10 mouse cellular contexts compared by ENCODE assay signal in the genomic region with DNA sequence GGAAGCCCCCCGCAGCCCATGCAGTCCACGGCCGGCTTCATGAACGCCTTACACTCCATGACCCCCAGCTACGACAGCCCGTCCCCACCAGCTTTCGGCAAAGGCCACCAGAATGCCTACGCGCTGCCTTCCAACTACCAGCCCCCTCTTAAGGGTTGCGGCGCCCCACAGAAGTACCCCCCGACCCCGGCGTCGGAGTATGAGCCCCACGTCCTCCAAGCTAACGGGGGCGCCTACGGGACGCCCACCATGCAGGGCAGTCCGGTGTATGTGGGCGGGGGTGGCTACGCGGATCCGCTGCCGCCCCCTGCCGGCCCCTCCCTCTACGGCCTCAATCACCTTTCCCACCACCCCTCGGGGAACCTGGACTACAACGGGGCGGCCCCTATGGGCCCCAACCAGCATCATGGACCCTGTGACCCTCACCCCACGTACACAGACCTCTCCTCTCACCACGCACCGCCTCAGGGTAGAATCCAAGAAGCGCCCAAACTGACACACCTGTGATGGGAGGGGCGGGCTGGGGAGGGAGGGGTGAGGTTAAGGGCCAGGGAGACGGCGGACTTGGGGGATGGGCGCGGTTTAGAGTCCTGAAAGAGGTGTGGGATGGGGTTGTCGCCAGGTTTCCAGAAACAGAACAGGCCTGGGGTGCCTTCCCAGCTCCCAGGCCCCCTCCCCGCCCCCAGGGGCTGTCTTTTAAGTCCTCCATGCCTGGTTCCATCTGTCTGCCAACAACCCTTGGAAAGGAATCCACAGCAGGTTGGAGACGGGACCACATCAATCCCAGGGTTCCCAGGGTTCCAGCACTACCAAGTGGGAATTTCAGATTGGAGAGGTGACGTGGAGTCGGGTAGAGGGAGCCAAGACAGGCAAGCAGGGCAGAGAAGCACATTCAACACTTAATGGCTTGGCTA. TPM values are rescaled to one million over a fixed set of nuclear protein-coding genes. Genes with fewer than 3 reads are reported as not detected.
DNase-seq lines count a peak whose midpoint lies in the region; ATAC-seq lines count a peak whose summit lies in the region.
"Had no signal": no experiment of that assay in that cellular context is flagged by ENCODE, and none has a peak within 500 bp of the region (broad histone marks: within the 10 kb centered on the region; RNA-seq: fewer than 3 reads in every experiment).

No protein-coding gene starts in this region.

- intact Hi-C loops in heart, postnatal 10 days (cut with DNase I): no loop called here

- H3K9me3 ChIP-seq in heart, embryonic 15.5 days (replicated peaks): no peaks in the 10 kb centered on the region
- no peaks in the 10 kb centered on the region for H3K9me3 ChIP-seq in embryonic facial prominence, embryonic 11.5 days (replicated peaks; ENCODE audit: control insufficient read depth, low read length)
- no peaks in the 10 kb centered on the region for H3K9me3 ChIP-seq in kidney, embryonic 14.5 days (ENCODE audit: control insufficient read depth, low read length)
- no peaks in the 10 kb centered on the region for H3K9me3 ChIP-seq in neural tube, embryonic 11.5 days (ENCODE audit: control insufficient read depth, low read length)

- peak overlapping the region; percentile 28 for H3K27ac ChIP-seq in heart, embryonic 15.5 days
- no peak overlapping the region for H3K27ac ChIP-seq in embryonic facial prominence, embryonic 11.5 days (replicated peaks; ENCODE audit: low read depth, low read length)
- peak overlapping the region; percentile 100 for H3K27ac ChIP-seq in kidney, embryonic 14.5 days (ENCODE audit: low read depth, low read length)
- peak overlapping the region; percentile 100 for H3K27ac ChIP-seq in neural tube, embryonic 11.5 days (ENCODE audit: low read depth, low read length)

- 7% methylated on average over 45 of the region's 45 CpGs for WGBS in heart, embryonic 15.5 days
- 2% methylated on average over 45 of the region's 45 CpGs for WGBS in embryonic facial prominence, embryonic 11.5 days
- 11% methylated on average over 45 of the region's 45 CpGs for WGBS in kidney, embryonic 14.5 days
- 2% methylated on average over 44 of the region's 45 CpGs for WGBS in neural tube, embryonic 11.5 days

- H3K27me3 ChIP-seq in heart, embryonic 15.5 days: peaks cover 94% of the 10 kb centered on the region
- peaks cover 89% of the 10 kb centered on the region for H3K27me3 ChIP-seq in embryonic facial prominence, embryonic 11.5 days (ENCODE audit: control insufficient read depth, insufficient read depth, low read length)
- no peaks in the 10 kb centered on the region for H3K27me3 ChIP-seq in kidney, embryonic 14.5 days (ENCODE audit: control insufficient read depth, insufficient read depth, low read length)
- no peaks in the 10 kb centered on the region for H3K27me3 ChIP-seq in neural tube, embryonic 11.5 days (ENCODE audit: control insufficient read depth, insufficient read depth, low read length)

- H3K9ac ChIP-seq in heart, embryonic 15.5 days: peak overlapping the region; percentile 18
- H3K9ac ChIP-seq in embryonic facial prominence, embryonic 11.5 days (replicated peaks; ENCODE audit: low read length): no peak overlapping the region
- peak overlapping the region; percentile 77 for H3K9ac ChIP-seq in kidney, embryonic 14.5 days (ENCODE audit: low read depth, low read length)
- H3K9ac ChIP-seq in neural tube, embryonic 11.5 days (ENCODE audit: low read length): peak overlapping the region; percentile 99

- H3K36me3 ChIP-seq in heart, embryonic 15.5 days: no peaks in the 10 kb centered on the region
- no peaks in the 10 kb centered on the region for H3K36me3 ChIP-seq in embryonic facial prominence, embryonic 11.5 days (replicated peaks; ENCODE audit: control insufficient read depth, insufficient read depth, low read depth, low read length)
- peaks cover 37% of the 10 kb centered on the region for H3K36me3 ChIP-seq in kidney, embryonic 14.5 days (ENCODE audit: control insufficient read depth, insufficient read depth, low read length)
- peaks cover 5% of the 10 kb centered on the region for H3K36me3 ChIP-seq in neural tube, embryonic 11.5 days (ENCODE audit: control insufficient read depth, insufficient read depth, low read length)

- peaks cover 28% of the 10 kb centered on the region for H3K4me1 ChIP-seq in heart, embryonic 15.5 days (replicated peaks)
- no peaks in the 10 kb centered on the region; the same call in 1 of the 2 replicates for H3K4me1 ChIP-seq in embryonic facial prominence, embryonic 11.5 days (ENCODE audit: control insufficient read depth, insufficient read depth, low read length)
- peaks cover 90% of the 10 kb centered on the region for H3K4me1 ChIP-seq in kidney, embryonic 14.5 days (ENCODE audit: control insufficient read depth, insufficient read depth, low read length)
- peaks cover 83% of the 10 kb centered on the region for H3K4me1 ChIP-seq in neural tube, embryonic 11.5 days (ENCODE audit: control insufficient read depth, insufficient read depth, low read length)
- H3K4me1 ChIP-seq: megakaryocyte, embryonic 14.5 days had no signal

- no peak for ATAC-seq in heart, embryonic 15.5 days (replicated peaks; ENCODE audit: insufficient number of reproducible peaks, insufficient read depth, low FRiP score, low read depth)
- no peak for ATAC-seq in embryonic facial prominence, embryonic 11.5 days (replicated peaks; ENCODE audit: insufficient number of reproducible peaks, low FRiP score, low TSS enrichment, low read depth)
- no peak for ATAC-seq in kidney, embryonic 14.5 days (ENCODE audit: low FRiP score, low TSS enrichment)
- no peak for ATAC-seq in neural tube, embryonic 11.5 days (ENCODE audit: insufficient read depth, low FRiP score, low TSS enrichment)
- ATAC-seq in cerebellum, adult (ENCODE audit: insufficient number of reproducible peaks, low FRiP score, low TSS enrichment): no peak

- no peak for DNase-seq in heart, postnatal 10 days
- no peak for DNase-seq in embryonic facial prominence, embryonic 11.5 days (ENCODE audit: low spot score)
- DNase-seq in neural tube, embryonic 11.5 days (ENCODE audit: low spot score): peak; percentile 70
- no peak for DNase-seq in natural killer cell, adult 2 months (ENCODE audit: low spot score in 2 of 2)
- no peak for DNase-seq in ovary, postnatal 36 days (ENCODE audit: low spot score)

- H3K4me2 ChIP-seq in heart, embryonic 15.5 days: peak overlapping the region; percentile 67
- peak overlapping the region; percentile 38 for H3K4me2 ChIP-seq in embryonic facial prominence, embryonic 11.5 days (ENCODE audit: low read depth, low read length)
- peak overlapping the region; percentile 73 for H3K4me2 ChIP-seq in kidney, embryonic 14.5 days (replicated peaks; ENCODE audit: low read depth, low read length)
- H3K4me2 ChIP-seq in neural tube, embryonic 11.5 days (ENCODE audit: low read depth): peak overlapping the region; percentile 100

- peak overlapping the region; percentile 44 for H3K4me3 ChIP-seq in heart, embryonic 15.5 days
- H3K4me3 ChIP-seq in embryonic facial prominence, embryonic 11.5 days (ENCODE audit: low read depth, low read length): peak overlapping the region; percentile 14; the same call in 1 of the 2 replicates
- peak overlapping the region; percentile 26 for H3K4me3 ChIP-seq in kidney, embryonic 14.5 days (ENCODE audit: low read length)
- peak overlapping the region; percentile 41 for H3K4me3 ChIP-seq in neural tube, embryonic 11.5 days (ENCODE audit: low read depth, low read length)
- H3K4me3 ChIP-seq: erythroblast, embryonic 14.5 days; megakaryocyte, embryonic 14.5 days had no signal

RNA-seq across cellular contexts. Expression of gene Hoxb2, which starts 4.2 kb away (rescaled TPM):
- 3.7 and 6.8 TPM in 2 replicates for polyA plus RNA-seq in heart, embryonic 15.5 days (2015; fragmentation: Nextera tagmentation; extraction: Ambion mirVana)
- total RNA-seq in heart, postnatal 10 days (2021): 1 to 10 TPM; 1.6 to 1.7 TPM
- polyA plus RNA-seq in embryonic facial prominence, embryonic 11.5 days (2014; fragmentation: Nextera tagmentation; extraction: Ambion mirVana): 6.3 and 8.4 TPM in 2 replicates
- polyA plus RNA-seq in kidney, embryonic 14.5 days (2014; fragmentation: Nextera tagmentation; extraction: Ambion mirVana): 49.9 and 67.2 TPM in 2 replicates
- polyA plus RNA-seq in neural tube, embryonic 11.5 days (2014; fragmentation: Nextera tagmentation; extraction: Ambion mirVana): 88.2 and 89.0 TPM in 2 replicates
- polyA plus RNA-seq: erythroblast, embryonic 14.5 days had no signal

RNA-seq across cellular contexts. Expression of gene Hoxb1, which starts 19.4 kb away (rescaled TPM):
- polyA plus RNA-seq in heart, embryonic 15.5 days (2015; fragmentation: Nextera tagmentation; extraction: Ambion mirVana): not detected in 2 replicates
- not detected for total RNA-seq in heart, postnatal 10 days (2021)
- polyA plus RNA-seq in embryonic facial prominence, embryonic 11.5 days (2014; fragmentation: Nextera tagmentation; extraction: Ambion mirVana): 0.26 and 0.97 TPM in 2 replicates
- polyA plus RNA-seq in kidney, embryonic 14.5 days (2014; fragmentation: Nextera tagmentation; extraction: Ambion mirVana): 0.27 and 0.37 TPM in 2 replicates
- 15.7 and 17.2 TPM in 2 replicates for polyA plus RNA-seq in neural tube, embryonic 11.5 days (2014; fragmentation: Nextera tagmentation; extraction: Ambion mirVana)
- polyA plus RNA-seq: erythroblast, embryonic 14.5 days had no signal

RNA-seq across cellular contexts. Expression of gene Hoxb3, which starts 23.0 kb away (rescaled TPM):
- 0.71 and 0.98 TPM in 2 replicates for polyA plus RNA-seq in heart, embryonic 15.5 days (2015; fragmentation: Nextera tagmentation; extraction: Ambion mirVana)
- total RNA-seq in heart, postnatal 10 days (2021): 1 to 10 TPM; 1.1 TPM
- polyA plus RNA-seq in embryonic facial prominence, embryonic 11.5 days (2014; fragmentation: Nextera tagmentation; extraction: Ambion mirVana): 0.65 and 0.79 TPM in 2 replicates
- polyA plus RNA-seq in kidney, embryonic 14.5 days (2014; fragmentation: Nextera tagmentation; extraction: Ambion mirVana): 8.2 and 8.6 TPM in 2 replicates
- 10.3 and 14.2 TPM in 2 replicates for polyA plus RNA-seq in neural tube, embryonic 11.5 days (2014; fragmentation: Nextera tagmentation; extraction: Ambion mirVana)
- polyA plus RNA-seq: erythroblast, embryonic 14.5 days had no signal

RNA-seq across cellular contexts. Expression of gene Hoxb4, which starts 28.1 kb away (rescaled TPM):
- polyA plus RNA-seq in heart, embryonic 15.5 days (2015; fragmentation: Nextera tagmentation; extraction: Ambion mirVana): 0.31 and 0.70 TPM in 2 replicates
- total RNA-seq in heart, postnatal 10 days (2021): 1 to 10 TPM; 1.1 TPM
- 0.18 and 0.24 TPM in 2 replicates for polyA plus RNA-seq in embryonic facial prominence, embryonic 11.5 days (2014; fragmentation: Nextera tagmentation; extraction: Ambion mirVana)
- 4.2 and 8.6 TPM in 2 replicates for polyA plus RNA-seq in kidney, embryonic 14.5 days (2014; fragmentation: Nextera tagmentation; extraction: Ambion mirVana)
- polyA plus RNA-seq in neural tube, embryonic 11.5 days (2014; fragmentation: Nextera tagmentation; extraction: Ambion mirVana): 3.1 and 3.8 TPM in 2 replicates
- polyA plus RNA-seq: erythroblast, embryonic 14.5 days had no signal

RNA-seq across cellular contexts. Expression of gene Hoxb5, which starts 43.0 kb away (rescaled TPM):
- polyA plus RNA-seq in heart, embryonic 15.5 days (2015; fragmentation: Nextera tagmentation; extraction: Ambion mirVana): 1.4 and 3.3 TPM in 2 replicates
- total RNA-seq in heart, postnatal 10 days (2021): under 1 TPM; 0.45 to 0.62 TPM
- polyA plus RNA-seq in embryonic facial prominence, embryonic 11.5 days (2014; fragmentation: Nextera tagmentation; extraction: Ambion mirVana): 0.67 and 2.0 TPM in 2 replicates
- polyA plus RNA-seq in kidney, embryonic 14.5 days (2014; fragmentation: Nextera tagmentation; extraction: Ambion mirVana): 22.1 and 24.3 TPM in 2 replicates
- polyA plus RNA-seq in neural tube, embryonic 11.5 days (2014; fragmentation: Nextera tagmentation; extraction: Ambion mirVana): 49.0 and 49.1 TPM in 2 replicates
- polyA plus RNA-seq: erythroblast, embryonic 14.5 days had no signal

Comparison
In these comparisons a context has a peak if more than half of its experiments do, and no peak if none do; other contexts are left out.
1. H3K4me2 ChIP-seq: peak in every context shown above with its lines; median percentile 100 in neural tube, embryonic 11.5 days; 73 in kidney, embryonic 14.5 days; 67 in heart, embryonic 15.5 days; 38 in embryonic facial prominence, embryonic 11.5 days.